Mouse (Mus musculus) bone marrow, adult 2 months (tissue): ENCODE data around the gene Zc3h14.

Source experiments
- CTCF ChIP-seq: fragments of 200-500 bp; IDR thresholded peaks from 2 replicates; pipeline ENCODE4 v1.5.1; 2011; ENCODE audit warnings: low read length, control low read depth; ENCODE audit not compliant: control insufficient read depth, insufficient read depth
- POLR2A ChIP-seq: fragments of 200-500 bp; IDR thresholded peaks from 2 replicates; pipeline ENCODE4 v1.6.1; 2011; ENCODE audit warnings: low read depth, mild to moderate bottlenecking, control low read depth, low read length, borderline replicate concordance; ENCODE audit not compliant: control insufficient read depth

DNA sequence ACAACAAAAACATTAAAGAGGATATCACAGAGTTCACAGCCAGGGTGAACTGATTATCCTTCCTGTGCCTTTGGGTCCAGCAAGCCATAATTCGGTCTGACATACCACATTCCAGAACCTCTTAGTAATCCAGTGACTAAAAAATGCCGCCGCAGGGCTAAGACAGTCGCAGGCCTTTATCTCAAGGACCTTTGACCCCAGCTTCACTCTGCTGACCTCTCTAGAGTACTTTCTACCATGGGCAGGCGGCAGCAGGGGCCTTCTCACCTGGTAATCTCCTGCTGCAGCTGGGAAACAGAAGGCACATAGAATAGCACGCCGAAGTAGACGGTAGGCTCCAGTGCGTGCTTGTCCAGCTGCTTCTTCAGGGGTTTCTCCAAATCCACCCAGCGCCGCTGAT is 32.0 kb upstream of the Zc3h14 start:
- no peak for TF ChIP-seq POLR2A
- no peak for TF ChIP-seq CTCF
